Mouse (Mus musculus) lung, adult 2 months (tissue): ENCODE measurements at regions not wholly inside any gene's neighbourhood (a gene's known extent, or its start where the extent isn't known, plus 50 kb on each side); places are given as distances from the start of the nearest gene placed in this dataset.

ENCODE experiments used
- DNase-seq: peaks from one replicate; pipeline ENCODE4 v3.0.0; 2022
- H3K4me1 ChIP-seq: fragments of 200-500 bp; 2 replicates; pipeline ENCODE4 v1.6.1; 2011; ENCODE audit warnings: low read length; ENCODE audit not compliant: control insufficient read depth, insufficient read depth
- H3K4me3 ChIP-seq: fragments of 200-500 bp; replicated peaks from 2 replicates; pipeline ENCODE3; 2011; ENCODE audit warnings: low read depth, mild to moderate bottlenecking, control low read depth, low read length; ENCODE audit errors: extremely low read depth
- CTCF ChIP-seq: fragments of 200-500 bp; IDR thresholded peaks from 2 replicates; pipeline ENCODE4 v1.5.1; 2011; ENCODE audit warnings: mild to moderate bottlenecking, low read length, control low read depth; ENCODE audit not compliant: insufficient read depth
- POLR2A ChIP-seq: fragments of 200-500 bp; IDR thresholded peaks from 2 replicates; pipeline ENCODE4 v1.6.1; 2011; ENCODE audit warnings: low read depth, mild to moderate bottlenecking, control low read depth, low read length, borderline replicate concordance; ENCODE audit errors: extremely low read depth
- WGBS: fragments of 180-500 bp; shearing (Covaris S2); methylation state at CpG from one replicate; pipeline ENCODE4 v1.1.7; 2018; 5-methylcytosine and 5-hydroxymethylcytosine counted together

DNA sequence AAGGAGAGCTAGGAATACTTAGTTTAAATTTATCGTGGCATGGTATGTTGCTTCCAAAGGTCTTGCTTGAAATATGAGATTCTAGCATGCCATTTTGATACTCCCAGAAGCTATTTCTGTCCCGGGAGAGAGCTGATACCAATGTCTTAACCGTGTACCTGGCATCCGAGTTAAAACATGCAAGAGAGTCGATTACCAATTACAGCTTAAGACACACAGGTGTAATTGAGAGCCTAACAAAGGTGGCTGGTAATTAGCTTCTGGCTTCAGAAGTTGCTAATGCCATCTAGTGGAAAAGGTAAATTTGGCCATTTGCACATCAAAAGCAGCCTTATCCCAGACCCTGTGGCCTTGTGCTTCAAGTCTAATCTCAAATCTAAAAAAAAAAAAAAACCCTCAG lies 210.0 kb upstream of the Spred2 start:
- TF ChIP-seq CTCF (no peak), POLR2A (no peak)
- Histone ChIP-seq H3K4me1 (no peaks in the 10 kb centered on the region), H3K4me3 (no peak overlapping the region)
- WGBS = 21% methylated on average over 5 of the region's 5 CpGs
- DNase-seq = no peak

DNA sequence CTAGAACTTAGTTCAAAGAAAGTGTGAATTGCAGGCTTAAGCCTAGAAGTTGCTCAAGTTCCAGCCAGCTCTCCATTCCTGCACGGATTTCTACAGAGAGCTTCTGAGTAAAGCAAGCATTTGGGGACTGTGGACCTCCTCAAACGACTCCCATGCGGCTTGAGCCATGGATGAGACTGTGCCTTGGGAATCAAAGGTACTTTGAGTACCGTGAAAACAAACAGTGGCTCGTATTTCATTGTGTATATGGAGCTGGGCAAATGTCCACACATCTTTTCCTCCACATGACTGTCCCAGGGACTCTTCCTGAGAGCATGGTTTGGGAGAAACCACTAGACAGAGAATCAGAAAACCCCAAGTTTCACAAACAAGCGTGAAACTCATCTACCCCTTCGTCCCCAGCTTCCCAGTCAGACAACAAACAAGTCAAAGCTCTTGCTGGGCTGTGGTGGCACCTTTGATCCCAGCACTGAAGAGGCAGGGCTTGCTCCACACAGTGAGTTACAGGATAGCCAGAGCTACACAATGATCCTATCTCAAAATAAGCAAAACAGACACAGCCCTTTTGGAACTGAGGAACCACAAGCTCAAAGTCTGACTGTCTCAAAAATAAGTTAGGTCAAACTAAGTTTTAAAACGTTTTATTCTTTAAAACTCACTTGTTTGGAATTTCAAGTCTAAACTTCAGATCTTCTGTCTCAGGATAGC lies 209.1 kb upstream of the Spred2 start:
- TF ChIP-seq POLR2A = no peak
- no peak for TF ChIP-seq CTCF

DNA sequence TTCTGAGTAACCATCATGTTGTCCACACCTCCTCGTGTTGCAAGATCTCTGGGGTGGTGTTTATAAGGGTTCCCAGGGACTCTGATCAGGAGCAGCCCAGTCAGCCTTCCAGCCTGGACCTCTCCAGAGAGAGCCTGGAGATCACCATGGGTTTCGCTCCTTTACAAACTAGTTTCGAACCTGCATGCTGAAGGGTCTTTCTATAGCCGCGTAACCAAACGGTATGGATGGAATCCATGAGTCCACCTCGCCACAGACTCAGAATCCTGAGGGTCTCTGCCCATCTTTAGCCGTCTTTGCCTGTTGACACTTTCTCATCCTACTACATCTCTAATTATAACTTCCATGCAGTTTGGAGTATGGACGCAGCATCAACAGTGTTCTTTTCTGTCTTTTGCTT lies 206.0 kb upstream of the Spred2 start:
- no peak for DNase-seq
- TF ChIP-seq POLR2A (no peak), CTCF (no peak)
- 94% methylated on average over 9 of the region's 9 CpGs for WGBS

More for the DNA sequence above, 209.1 kb upstream of the Spred2 start:
- Histone ChIP-seq H3K4me1 (no peaks in the 10 kb centered on the region), H3K4me3 (no peak overlapping the region)
- WGBS = 42% methylated on average over 8 of the region's 8 CpGs
- no peak for DNase-seq

DNA sequence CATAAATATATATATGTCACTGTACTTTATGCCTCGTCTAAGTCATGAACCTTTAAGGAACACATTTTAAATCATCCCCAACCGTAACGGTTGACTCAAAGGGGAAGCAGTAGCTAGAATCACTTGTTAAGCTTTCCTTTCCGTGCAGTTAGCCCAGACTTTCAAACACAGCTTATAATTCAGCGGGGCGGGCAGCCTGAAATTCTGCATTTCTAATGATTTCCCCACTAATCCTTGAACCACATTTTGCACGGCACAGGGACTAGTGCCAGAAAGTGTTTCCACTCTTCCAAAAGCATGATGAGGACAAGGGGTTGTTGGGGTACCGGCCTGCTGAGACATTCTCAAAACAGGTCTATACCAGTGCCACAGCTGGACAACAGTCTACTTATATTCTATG lies 195.1 kb upstream of the Spred2 start:
- Histone ChIP-seq H3K4me1 (no peaks in the 10 kb centered on the region), H3K4me3 (no peak overlapping the region)
- no peak for DNase-seq
- no peak for TF ChIP-seq POLR2A
- no peak for TF ChIP-seq CTCF
- WGBS = 87% methylated on average over 8 of the region's 8 CpGs

More for the DNA sequence above, 206.0 kb upstream of the Spred2 start:
- H3K4me1 ChIP-seq = no peaks in the 10 kb centered on the region
- H3K4me3 ChIP-seq = no peak overlapping the region

DNA sequence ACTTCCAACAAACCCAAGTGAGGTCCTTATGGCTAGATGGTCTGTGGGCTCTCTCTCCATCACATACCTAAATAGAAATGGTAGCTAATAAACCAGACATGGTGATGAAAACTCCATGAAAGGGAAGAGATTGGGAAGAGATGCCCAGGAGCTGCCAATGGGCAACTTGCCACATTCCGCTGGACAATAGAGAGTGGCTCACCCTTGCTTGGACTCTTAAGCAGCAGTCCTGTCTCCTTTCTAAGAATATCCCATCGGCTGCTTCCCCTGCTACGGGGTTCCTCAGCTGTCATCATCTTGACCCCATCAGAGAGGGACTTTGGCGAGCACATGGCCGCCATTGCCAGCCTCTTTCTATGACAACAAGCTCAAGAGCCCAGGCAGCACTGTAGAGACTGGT lies 193.4 kb upstream of the Spred2 start:
- TF ChIP-seq POLR2A (no peak), CTCF (no peak)
- WGBS = 66% methylated on average over 5 of the region's 5 CpGs
- no peak for DNase-seq
- no peaks in the 10 kb centered on the region for H3K4me1 ChIP-seq
- H3K4me3 ChIP-seq = no peak overlapping the region

DNA sequence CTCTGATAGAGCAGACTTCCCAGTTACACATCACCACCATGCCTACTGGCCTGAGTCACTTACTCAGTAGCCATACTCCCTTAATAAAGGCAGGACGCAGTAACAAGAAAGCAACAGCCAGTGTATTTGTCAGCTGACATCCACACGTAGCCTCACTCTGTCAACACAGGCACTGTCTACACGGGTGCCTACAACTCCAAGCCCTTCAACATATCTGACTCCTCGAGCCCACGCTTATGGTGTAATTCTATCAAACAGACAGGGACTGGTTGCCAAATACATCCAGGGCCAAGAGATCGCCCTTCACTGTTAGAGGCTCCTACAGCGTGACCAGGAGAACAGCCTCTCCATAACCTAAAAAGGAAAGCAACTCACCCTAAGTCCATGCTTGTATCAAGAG lies 188.1 kb upstream of the Spred2 start:
- peaks cover 6% of the 10 kb centered on the region; the same call in 1 of the 2 replicates for H3K4me1 ChIP-seq
- H3K4me3 ChIP-seq = no peak overlapping the region
- TF ChIP-seq CTCF (no peak), POLR2A (no peak)
- 82% methylated on average over 7 of the region's 7 CpGs for WGBS
- no peak for DNase-seq

DNA sequence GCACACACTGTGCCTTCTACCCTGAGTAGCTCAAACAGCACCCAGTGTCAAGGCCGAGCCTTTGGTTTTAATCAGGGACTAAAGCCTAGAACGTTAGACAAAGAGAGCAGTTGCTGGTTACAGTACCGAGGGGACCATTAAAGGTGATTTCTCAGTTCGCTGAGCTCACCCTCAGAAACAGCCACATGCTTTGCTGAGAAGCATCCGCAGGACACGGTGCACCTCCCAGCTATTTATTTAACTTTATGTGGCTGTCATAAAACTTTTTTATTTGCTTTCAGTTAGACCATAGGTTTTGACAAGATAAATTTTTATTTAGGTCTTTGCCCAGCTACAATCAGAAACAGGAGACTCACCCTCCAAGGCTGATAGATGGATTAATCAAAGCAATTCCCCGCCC lies 187.2 kb upstream of the Spred2 start:
- no peak for DNase-seq
- WGBS = 73% methylated on average over 7 of the region's 7 CpGs
- TF ChIP-seq POLR2A (no peak), CTCF (no peak)

DNA sequence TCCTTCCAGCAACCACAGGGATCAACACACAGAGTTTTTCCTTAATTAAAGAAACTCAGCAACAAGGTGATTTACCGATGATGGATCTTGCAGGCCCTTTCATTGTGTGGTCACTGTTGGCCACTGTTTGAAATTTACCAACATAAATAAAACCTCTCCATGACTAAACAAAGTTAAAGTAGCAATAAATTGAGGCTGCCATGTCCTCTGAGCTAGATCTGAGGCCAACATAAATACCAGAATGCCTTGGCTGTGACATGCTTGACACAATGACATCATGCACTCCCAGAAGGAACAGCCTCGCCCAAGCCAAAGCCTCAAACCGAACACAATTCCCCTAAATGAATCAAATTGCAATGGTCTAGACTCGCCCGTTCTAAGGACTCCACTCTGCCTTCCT lies 186.8 kb upstream of the Spred2 start:
- Histone ChIP-seq H3K4me3 (no peak overlapping the region), H3K4me1 (peaks cover 6% of the 10 kb centered on the region; the same call in 1 of the 2 replicates)
- WGBS = 39% methylated on average over 5 of the region's 5 CpGs
- TF ChIP-seq CTCF (no peak), POLR2A (no peak)
- no peak for DNase-seq

More for the DNA sequence above, 187.2 kb upstream of the Spred2 start:
- Histone ChIP-seq H3K4me1 (peaks cover 6% of the 10 kb centered on the region; the same call in 1 of the 2 replicates), H3K4me3 (no peak overlapping the region)

DNA sequence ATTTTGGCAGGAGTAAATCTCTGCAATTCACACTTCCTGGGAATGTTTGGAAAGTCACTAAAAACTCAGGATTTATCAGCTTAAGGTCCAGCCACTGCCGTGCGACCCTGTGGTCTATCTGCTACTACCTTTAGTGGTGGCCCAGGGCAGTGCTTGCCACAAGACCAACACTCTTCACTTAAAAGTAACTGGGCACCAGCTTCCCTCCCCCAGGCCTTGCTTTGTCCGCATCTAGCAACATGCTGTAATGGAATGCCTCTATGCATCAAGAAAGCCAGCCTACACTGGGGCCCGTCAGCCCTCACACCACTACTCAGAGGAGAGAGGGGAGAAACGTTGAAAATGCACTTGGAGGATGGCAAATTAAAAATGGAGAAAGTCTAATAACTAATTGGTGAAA lies 186.4 kb upstream of the Spred2 start:
- TF ChIP-seq POLR2A (no peak), CTCF (no peak)
- 76% methylated on average over 5 of the region's 5 CpGs for WGBS

DNA sequence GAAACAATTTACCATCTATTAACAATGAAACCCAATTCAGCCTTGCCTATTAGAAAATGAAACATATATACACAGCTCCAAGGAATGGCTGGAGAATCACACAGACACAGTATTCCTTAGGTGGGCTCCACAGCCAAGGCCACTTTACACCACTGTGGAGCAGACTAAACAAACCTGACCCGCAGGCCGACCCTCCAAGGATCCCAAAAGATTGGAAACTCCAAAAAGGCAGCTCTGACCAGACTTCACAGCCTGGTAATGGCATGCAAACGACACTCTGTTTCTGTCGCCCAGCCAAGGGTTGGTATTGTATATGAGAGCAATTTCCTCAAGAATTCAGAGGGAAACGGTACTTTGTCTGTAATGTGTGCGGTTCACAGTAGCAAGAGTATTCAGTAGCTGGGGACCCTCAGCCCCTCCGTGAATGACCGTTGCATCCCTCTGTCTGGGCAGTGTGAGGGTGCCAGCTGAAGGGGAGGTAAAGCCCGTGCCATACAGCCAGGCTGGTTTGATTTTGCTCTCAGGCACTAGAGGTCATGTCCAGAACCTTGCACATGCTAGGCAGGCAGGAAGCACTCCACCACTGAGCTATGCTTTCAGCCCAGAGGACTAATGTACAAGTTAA lies 184.5 kb upstream of the Spred2 start:
- WGBS = 37% methylated on average over 9 of the region's 9 CpGs
- H3K4me1 ChIP-seq = peaks cover 6% of the 10 kb centered on the region; the same call in 1 of the 2 replicates
- TF ChIP-seq POLR2A (no peak), CTCF (no peak)
- no peak overlapping the region for H3K4me3 ChIP-seq
- no peak for DNase-seq

More for the DNA sequence above, 186.4 kb upstream of the Spred2 start:
- no peak overlapping the region for H3K4me3 ChIP-seq
- no peak for DNase-seq
- peaks cover 6% of the 10 kb centered on the region; the same call in 1 of the 2 replicates for H3K4me1 ChIP-seq
